ENCODE assay signal across 19 mouse cellular contexts in genomic region chr11:112163681-112164265, GRCm38 (mm10).
DNase-seq lines count a peak whose midpoint lies in the region; ATAC-seq and TF ChIP-seq lines count a peak whose summit lies in the region.
"Had no signal": no experiment of that assay in that cellular context is flagged by ENCODE, and none has a peak within 500 bp of the region (broad histone marks: within the 10 kb centered on the region; RNA-seq: fewer than 3 reads in every experiment).

No protein-coding gene starts in this region.

- 23% methylated on average over 7 of the region's 7 CpGs for WGBS in intestine, postnatal 0 days

- H3K27ac ChIP-seq in intestine, postnatal 0 days (ENCODE audit: low read depth, low read length), result no peak overlapping the region
- H3K27ac ChIP-seq: embryonic facial prominence, embryonic 15.5 days; hindbrain, embryonic 12.5 days; midbrain, embryonic 13.5 days; neural tube, embryonic 13.5 days had no signal

- H3K9ac ChIP-seq in intestine, postnatal 0 days (ENCODE audit: low read depth, low read length), result no peak overlapping the region
- H3K9ac ChIP-seq: embryonic facial prominence, embryonic 15.5 days; hindbrain, embryonic 12.5 days; midbrain, embryonic 13.5 days; neural tube, embryonic 13.5 days had no signal

- TF ChIP-seq CTCF in intestine, postnatal 0 days (IDR thresholded peaks at IDR 0.05; ENCODE audit: low read depth), result no peak

- H3K9me3 ChIP-seq in intestine, postnatal 0 days (ENCODE audit: control insufficient read depth), result no peaks in the 10 kb centered on the region
- H3K9me3 ChIP-seq: embryonic facial prominence, embryonic 15.5 days; hindbrain, embryonic 12.5 days; midbrain, embryonic 13.5 days; neural tube, embryonic 13.5 days had no signal

- no peaks in the 10 kb centered on the region for H3K36me3 ChIP-seq in intestine, postnatal 0 days (ENCODE audit: control insufficient read depth, insufficient read depth)
- H3K36me3 ChIP-seq: embryonic facial prominence, embryonic 15.5 days; hindbrain, embryonic 12.5 days; midbrain, embryonic 13.5 days; neural tube, embryonic 13.5 days had no signal

- no peaks in the 10 kb centered on the region for H3K27me3 ChIP-seq in intestine, postnatal 0 days (replicated peaks; ENCODE audit: control insufficient read depth, insufficient read depth, low read length)
- H3K27me3 ChIP-seq: embryonic facial prominence, embryonic 15.5 days; hindbrain, embryonic 12.5 days; midbrain, embryonic 13.5 days; neural tube, embryonic 13.5 days had no signal

- no peak overlapping the region for H3K4me3 ChIP-seq in intestine, postnatal 0 days (ENCODE audit: low read depth, low read length)
- H3K4me3 ChIP-seq: embryonic facial prominence, embryonic 15.5 days; hindbrain, embryonic 12.5 days; midbrain, embryonic 13.5 days; neural tube, embryonic 13.5 days had no signal

- no peaks in the 10 kb centered on the region for H3K4me1 ChIP-seq in intestine, postnatal 0 days (replicated peaks; ENCODE audit: control insufficient read depth, insufficient read depth, low read length)
- H3K4me1 ChIP-seq: embryonic facial prominence, embryonic 15.5 days; hindbrain, embryonic 12.5 days; midbrain, embryonic 13.5 days; neural tube, embryonic 13.5 days had no signal

- no peak overlapping the region for H3K4me2 ChIP-seq in intestine, postnatal 0 days (replicated peaks; ENCODE audit: low read depth)
- H3K4me2 ChIP-seq: embryonic facial prominence, embryonic 15.5 days; heart, embryonic 11.5 days; hindbrain, embryonic 12.5 days; liver, embryonic 11.5 days; midbrain, embryonic 13.5 days; neural tube, embryonic 13.5 days had no signal

- ATAC-seq in intestine, postnatal 0 days, result peak; percentile 54
- ATAC-seq in inflammation-experienced regulatory T-cells, adult 6 months, result no peak
- no peak for ATAC-seq in granulocyte monocyte progenitor cell, adult 5-6 weeks (replicated peaks; ENCODE audit: poor library complexity, severe bottlenecking)
- ATAC-seq: forebrain, embryonic 16.5 days; midbrain, embryonic 13.5 days had no signal

- peak; percentile 48 for DNase-seq in kidney, postnatal 14 days
- no peak for DNase-seq in kidney, adult 18-20 months
- peak; percentile 57 for DNase-seq in NIH3T3 (ENCODE audit: low read depth)
- DNase-seq in embryo, embryonic 10.5 days (ENCODE audit: low spot score), result peak; percentile 67
- DNase-seq: cerebellum, adult 2 months; heart, postnatal 10 days; kidney, postnatal 25 days; lung, adult 18-20 months; thymus, postnatal 36 days had no signal
